Mouse (Mus musculus) intestine, embryonic 16.5 days (tissue): ENCODE data around the gene Trim16. TPM values are rescaled to one million over a fixed set of nuclear protein-coding genes. Genes with fewer than 3 reads are reported as not detected.
A peak's percentile ranks its signal among the peaks of the same experiment; 100 is the strongest.

ENCODE experiments used
- ATAC-seq: fragments of 200-750 bp; cut with Nextera tagmentation; 2 replicates; pipeline ENCODE4 v1.8.0; 2017; ENCODE audit warnings: moderate TSS enrichment, moderate library complexity
- H3K27ac ChIP-seq: fragments of 300-500 bp; sonication (generic); 2 replicates; pipeline ENCODE4 v1.5.1; 2014; ENCODE audit warnings: mild to moderate bottlenecking, low read length
- H3K27me3 ChIP-seq: fragments of 300-500 bp; sonication (generic); replicated peaks from 2 replicates; pipeline ENCODE4 v1.6.1; 2014; ENCODE audit warnings: low read length, control low read depth, mixed read lengths; ENCODE audit not compliant: control insufficient read depth, insufficient read depth
- H3K36me3 ChIP-seq: fragments of 300-500 bp; sonication (generic); 2 replicates; pipeline ENCODE4 v1.6.1; 2014; ENCODE audit warnings: low read length, control low read depth; ENCODE audit not compliant: control insufficient read depth, insufficient read depth
- H3K4me1 ChIP-seq: fragments of 300-500 bp; sonication (generic); 2 replicates; pipeline ENCODE4 v1.6.1; 2014; ENCODE audit warnings: low read length, control low read depth, mixed read lengths; ENCODE audit not compliant: control insufficient read depth, insufficient read depth
- H3K4me2 ChIP-seq: fragments of 300-500 bp; sonication (generic); 2 replicates; pipeline ENCODE4 v1.6.1; 2014; ENCODE audit warnings: low read depth, low read length, control low read depth
- H3K4me3 ChIP-seq: fragments of 300-500 bp; sonication (generic); 2 replicates; pipeline ENCODE4 v1.5.1; 2014; ENCODE audit warnings: mild to moderate bottlenecking, low read length
- H3K9ac ChIP-seq: fragments of 300-500 bp; sonication (generic); 2 replicates; pipeline ENCODE4 v1.6.1; 2014; ENCODE audit warnings: low read depth, low read length
- H3K9me3 ChIP-seq: fragments of 300-500 bp; sonication (generic); 2 replicates; pipeline ENCODE4 v1.6.1; 2016; ENCODE audit warnings: low read length, control low read depth; ENCODE audit not compliant: control insufficient read depth
- WGBS: fragments of 180-500 bp; shearing (Covaris S2); extraction: QIAGEN DNeasy Blood & Tissue Kit; methylation state at CpG from one replicate; pipeline ENCODE4 v1.1.7; 2014; 5-methylcytosine and 5-hydroxymethylcytosine counted together
- polyA plus RNA-seq: library from polyadenylated mRNA; unstranded; fragments of >200 nt; fragmentation: Nextera tagmentation; extraction: Ambion mirVana; gene quantifications from 2 replicates; pipeline ENCODE4 v1.2.1, GENCODE M21; 2015

The Trim16 gene
- polyA plus RNA-seq, 1 experiment from 2014 or later: 13.3 TPM

DNA sequence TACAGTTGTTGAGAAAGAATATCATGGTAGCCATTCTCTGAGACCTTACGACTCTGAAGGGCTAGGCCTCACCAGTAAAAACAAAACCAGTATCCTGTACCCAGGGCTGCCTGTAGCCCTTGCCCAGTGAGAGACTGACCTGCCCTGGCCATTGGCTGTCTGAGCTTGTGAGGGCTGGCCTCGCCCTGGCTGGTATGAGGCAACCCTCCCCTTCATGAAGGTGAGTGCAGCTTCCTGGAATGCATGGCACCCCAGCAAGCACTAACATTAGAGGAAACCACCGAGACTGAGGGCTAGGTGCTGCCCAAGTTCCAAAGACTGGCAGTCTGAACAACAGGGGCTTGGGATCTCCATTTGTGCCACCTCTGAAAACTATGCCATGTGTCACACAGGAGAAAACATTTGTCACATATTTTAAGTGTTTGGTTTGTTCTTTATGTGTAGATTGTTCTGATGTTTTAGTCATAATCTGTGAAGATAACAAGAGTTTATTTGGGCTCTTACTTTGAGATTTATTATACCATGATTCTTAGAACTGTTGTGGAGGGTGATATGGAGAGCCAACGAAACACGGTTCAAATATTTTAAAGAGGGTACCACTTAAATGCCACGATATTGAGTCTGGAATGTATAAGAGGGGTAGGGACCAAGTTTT is 5.9 kb upstream of the Trim16 start:
- 60% methylated on average over 6 of the region's 6 CpGs for WGBS
- no peak overlapping the region for H3K4me3 ChIP-seq
- H3K27me3 ChIP-seq: no peaks in the 10 kb centered on the region
- no peak overlapping the region for H3K9ac ChIP-seq
- no peak overlapping the region for H3K4me2 ChIP-seq
- no peaks in the 10 kb centered on the region for H3K36me3 ChIP-seq
- ATAC-seq: peak; percentile 73
- H3K27ac ChIP-seq: no peak overlapping the region
- H3K9me3 ChIP-seq: no peaks in the 10 kb centered on the region
- H3K4me1 ChIP-seq: peaks cover 17% of the 10 kb centered on the region; the same call in 1 of the 2 replicates

- H3K4me2 ChIP-seq: no peak overlapping the region
- 51% methylated on average over 4 of the region's 4 CpGs for WGBS
- no peak overlapping the region for H3K9ac ChIP-seq
- H3K27me3 ChIP-seq: no peaks in the 10 kb centered on the region
- H3K4me3 ChIP-seq: no peak overlapping the region
- no peaks in the 10 kb centered on the region for H3K36me3 ChIP-seq
- no peak for ATAC-seq
- no peak overlapping the region for H3K27ac ChIP-seq
- no peaks in the 10 kb centered on the region for H3K9me3 ChIP-seq
- peaks cover 22% of the 10 kb centered on the region for H3K4me1 ChIP-seq
These were observed 5.4 kb upstream of the Trim16 start for GRCm38 (mm10) chr11:62814625-62815024.

- no peak for ATAC-seq
- no peaks in the 10 kb centered on the region for H3K9me3 ChIP-seq
- H3K9ac ChIP-seq: no peak overlapping the region
- no peak overlapping the region for H3K27ac ChIP-seq
- H3K4me2 ChIP-seq: no peak overlapping the region
- H3K27me3 ChIP-seq: no peaks in the 10 kb centered on the region
- H3K36me3 ChIP-seq: no peaks in the 10 kb centered on the region
- peaks cover 24% of the 10 kb centered on the region for H3K4me1 ChIP-seq
- WGBS: 93% methylated on average over 1 of the region's 1 CpGs
- H3K4me3 ChIP-seq: no peak overlapping the region
These were observed 4.6 kb upstream of the Trim16 start for GRCm38 (mm10) chr11:62815438-62815837.

- Histone ChIP-seq H3K27me3 (no peaks in the 10 kb centered on the region), H3K9ac (no peak overlapping the region), H3K36me3 (no peaks in the 10 kb centered on the region), H3K4me1 (peaks cover 24% of the 10 kb centered on the region), H3K4me3 (no peak overlapping the region), H3K4me2 (no peak overlapping the region), H3K9me3 (no peaks in the 10 kb centered on the region), H3K27ac (no peak overlapping the region)
- ATAC-seq: no peak
- WGBS: 31% methylated on average over 6 of the region's 6 CpGs
These were observed 3.4 kb upstream of the Trim16 start for GRCm38 (mm10) chr11:62816591-62816990.

DNA sequence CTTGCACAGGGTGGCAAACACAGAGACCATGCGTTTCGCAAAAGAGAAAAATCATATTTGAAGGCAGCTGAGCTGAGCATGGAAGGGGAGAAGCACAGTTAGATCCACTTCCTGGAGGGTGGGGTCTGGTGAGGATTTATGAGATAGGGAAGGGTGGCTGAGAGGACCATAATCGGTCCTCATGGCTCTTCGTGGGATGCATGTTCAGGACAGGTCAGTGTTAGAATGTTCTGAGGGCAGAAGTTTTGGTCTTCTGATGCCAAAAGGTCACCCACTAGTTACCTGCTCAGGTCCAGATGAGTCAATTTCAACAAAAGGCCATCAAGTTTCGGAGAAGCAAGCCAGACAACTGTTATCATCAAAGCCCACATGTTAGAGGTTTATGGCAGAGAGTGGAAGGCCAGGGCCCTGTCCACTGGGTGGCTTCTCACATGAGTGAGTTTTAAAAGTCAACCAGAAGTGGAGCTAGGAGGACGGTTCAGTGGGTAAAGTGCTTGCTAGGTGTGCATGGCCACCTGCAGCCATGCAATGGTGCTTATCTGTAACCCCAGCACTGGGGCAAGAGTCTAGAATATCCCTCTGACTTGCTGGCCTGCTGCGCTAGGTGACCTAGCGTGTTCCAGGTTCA is 858 bp upstream of the Trim16 start:
- H3K4me1 ChIP-seq: peaks cover 25% of the 10 kb centered on the region
- no peak for ATAC-seq
- H3K27ac ChIP-seq: no peak overlapping the region
- no peak overlapping the region for H3K4me3 ChIP-seq
- H3K36me3 ChIP-seq: no peaks in the 10 kb centered on the region
- H3K4me2 ChIP-seq: no peak overlapping the region
- 84% methylated on average over 8 of the region's 8 CpGs for WGBS
- H3K27me3 ChIP-seq: no peaks in the 10 kb centered on the region
- H3K9me3 ChIP-seq: no peaks in the 10 kb centered on the region
- H3K9ac ChIP-seq: no peak overlapping the region

DNA sequence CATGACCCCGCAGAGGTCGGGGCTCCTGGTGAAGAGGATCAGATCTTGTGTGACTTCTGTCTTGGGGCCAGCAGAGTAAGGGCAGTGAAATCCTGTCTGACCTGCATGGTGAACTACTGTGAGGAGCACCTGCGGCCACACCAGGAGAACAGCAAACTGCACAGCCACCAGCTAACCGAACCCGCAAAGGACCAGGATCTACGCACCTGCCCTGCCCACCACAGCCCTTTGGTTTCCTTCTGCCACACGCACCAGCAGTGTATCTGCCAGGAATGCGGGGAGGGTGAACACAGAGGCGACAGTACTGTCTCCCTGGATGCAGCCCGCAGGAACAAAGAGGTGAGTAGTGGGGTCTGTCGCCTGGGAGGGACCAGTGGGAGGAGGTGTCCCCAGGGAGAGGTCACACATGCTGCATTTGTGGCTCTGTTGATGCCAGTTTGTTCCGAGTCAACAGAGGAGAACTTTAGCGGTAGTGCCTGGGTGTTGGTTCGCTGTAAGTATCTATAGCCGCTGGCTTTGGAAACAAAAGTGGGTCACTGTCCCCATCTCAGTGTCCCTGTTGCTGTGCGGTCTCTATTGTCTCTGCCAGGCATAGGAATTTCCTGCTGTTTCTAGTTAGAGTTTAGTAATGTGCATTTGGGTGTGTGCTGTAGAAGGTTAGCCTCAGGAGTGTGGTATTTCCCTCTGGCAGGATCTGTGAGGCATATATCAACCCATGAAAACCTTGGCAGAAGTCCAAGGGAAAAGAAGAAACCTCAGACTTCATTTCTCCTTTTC is 818 bp downstream of the Trim16 start:
- WGBS: 6% methylated on average over 16 of the region's 16 CpGs
- Histone ChIP-seq H3K4me3 (peak overlapping the region; percentile 55), H3K4me1 (peaks cover 31% of the 10 kb centered on the region), H3K27me3 (no peaks in the 10 kb centered on the region), H3K4me2 (peak overlapping the region; percentile 87), H3K27ac (peak overlapping the region; percentile 87), H3K36me3 (no peaks in the 10 kb centered on the region), H3K9ac (peak overlapping the region; percentile 80), H3K9me3 (no peaks in the 10 kb centered on the region)
- ATAC-seq: peak; percentile 55

DNA sequence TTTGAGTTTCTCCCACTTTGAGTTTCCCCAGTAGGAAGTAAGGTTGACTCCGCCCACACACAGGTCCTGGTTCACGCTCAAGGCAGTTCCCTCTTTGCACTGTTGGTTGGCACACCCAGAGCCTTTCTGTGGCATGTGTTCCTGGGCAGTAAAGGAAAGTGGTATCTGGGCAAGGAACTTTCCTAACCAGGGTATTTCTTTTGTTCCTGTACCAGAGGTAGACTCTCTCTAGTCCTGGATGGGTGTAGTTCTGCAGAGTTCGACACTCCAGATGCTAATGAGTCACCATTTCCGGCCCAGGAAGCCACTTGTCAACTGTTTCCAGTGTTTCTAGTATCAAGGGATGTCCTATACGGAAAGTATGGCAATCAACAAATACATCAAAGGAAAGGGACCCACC is 1.9 kb downstream of the Trim16 start:
- peaks cover 32% of the 10 kb centered on the region for H3K4me1 ChIP-seq
- H3K9ac ChIP-seq: no peak overlapping the region
- ATAC-seq: no peak

GRCm38 (mm10) chr11:62824211-62824610 is 4.2 kb downstream of the Trim16 start:
- no peak for ATAC-seq
- 59% methylated on average over 7 of the region's 7 CpGs for WGBS
- no peak overlapping the region for H3K9ac ChIP-seq
- H3K9me3 ChIP-seq: no peaks in the 10 kb centered on the region
- H3K4me3 ChIP-seq: no peak overlapping the region
- no peaks in the 10 kb centered on the region for H3K36me3 ChIP-seq
- H3K4me1 ChIP-seq: peaks cover 26% of the 10 kb centered on the region
- no peak overlapping the region for H3K4me2 ChIP-seq
- no peak overlapping the region for H3K27ac ChIP-seq
- no peaks in the 10 kb centered on the region for H3K27me3 ChIP-seq

More for the DNA sequence above, 1.9 kb downstream of the Trim16 start:
- 54% methylated on average over 5 of the region's 5 CpGs for WGBS
- Histone ChIP-seq H3K36me3 (no peaks in the 10 kb centered on the region), H3K27ac (peak overlapping the region; percentile 54), H3K4me2 (peak overlapping the region; percentile 57), H3K9me3 (no peaks in the 10 kb centered on the region), H3K4me3 (peak overlapping the region; percentile 42), H3K27me3 (no peaks in the 10 kb centered on the region)

DNA sequence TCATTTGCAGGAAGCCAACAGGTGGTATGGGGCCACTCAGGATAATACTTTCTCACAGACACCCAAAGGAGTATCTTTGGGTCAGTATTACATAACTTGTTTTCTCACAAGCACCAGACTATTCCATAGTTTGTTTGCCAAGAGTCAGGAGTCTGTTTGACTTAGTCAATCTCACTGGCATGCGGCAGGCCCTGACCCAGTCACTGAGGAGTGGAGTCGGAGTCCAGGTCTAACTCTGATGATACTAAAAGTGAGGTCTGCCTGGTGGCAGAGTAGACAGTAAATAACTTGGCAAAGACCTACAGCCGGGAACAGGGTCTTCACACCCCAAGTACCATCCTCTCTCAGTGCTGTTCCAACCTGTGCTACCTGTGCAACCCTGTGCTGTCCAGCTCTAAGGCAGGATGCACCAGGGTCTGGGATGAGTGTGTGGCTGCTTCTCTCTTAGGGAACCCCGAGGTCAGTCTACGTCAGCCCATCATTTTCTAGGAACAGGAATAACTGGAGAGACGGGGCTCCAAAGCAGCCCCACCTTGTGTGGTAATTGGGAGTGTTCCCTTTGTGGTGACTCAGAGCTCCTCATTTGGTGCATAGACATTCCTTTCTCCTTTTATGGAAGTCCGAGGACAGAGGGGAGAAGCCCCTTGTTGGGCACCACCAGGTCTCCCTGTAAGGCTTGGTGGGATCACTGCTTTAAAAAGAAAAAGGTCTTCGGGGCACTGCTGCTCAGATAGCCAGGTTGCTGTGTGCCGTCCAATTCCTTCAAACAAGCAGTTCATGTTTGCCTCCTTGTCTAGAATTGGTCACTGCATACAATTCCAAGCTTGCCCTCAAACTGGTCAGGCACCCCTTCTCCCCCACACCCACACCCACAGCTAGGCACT is 5.4 kb downstream of the Trim16 start:
- Histone ChIP-seq H3K4me3 (no peak overlapping the region), H3K27ac (no peak overlapping the region), H3K36me3 (no peaks in the 10 kb centered on the region), H3K9ac (no peak overlapping the region), H3K9me3 (no peaks in the 10 kb centered on the region), H3K4me1 (peaks cover 20% of the 10 kb centered on the region; the same call in 1 of the 2 replicates), H3K27me3 (no peaks in the 10 kb centered on the region), H3K4me2 (no peak overlapping the region)
- no peak for ATAC-seq
- 66% methylated on average over 9 of the region's 9 CpGs for whole genome bisulfite sequencing
